Mouse (Mus musculus): Measurements from ENCODE around the gene Pde3a.

- no peak for TF ChIP-seq CTCF (IDR thresholded peaks at IDR 0.05; ENCODE audit: low read depth, low read length)
- TF ChIP-seq POLR2A (IDR thresholded peaks at IDR 0.05; ENCODE audit: extremely low read depth, insufficient read depth, low read length) = no peak
Observed at GRCm38 (mm10) chr6:141352277-141352676, 103.2 kb downstream of the Pde3a start.

Measured in liver, adult 2 months (tissue).